Mouse (Mus musculus) gastrocnemius, adult 18-20 months (tissue): ENCODE results near the gene Frk. TPM values are rescaled to one million over a fixed set of nuclear protein-coding genes. Genes with fewer than 3 reads are reported as not detected.
"Not testable (repeated sequence)": the region's sequence is repeated elsewhere in the genome, so short reads cannot be mapped to it uniquely, and the experiment has no call there.

Source experiments
- DNase-seq: peaks from one replicate; pipeline ENCODE4 v3.0.0; 2021; ENCODE audit warnings: low spot score
- long read RNA-seq, 2 experiments: library from polyadenylated mRNA; stranded (forward); transcript quantifications; one replicate each; pipeline ENCODE4 v2.0.0; 2021
- total RNA-seq, 2 experiments: library from RNA; stranded (reverse); gene quantifications; 2 replicates each; pipeline ENCODE4 v1.2.3; 2021

Gene Frk
- under 1 TPM; 0.53 to 0.69 TPM for total RNA-seq
- long read RNA-seq, experiment 1 = 0 reads
- long read RNA-seq, experiment 2 = 0 reads

DNA sequence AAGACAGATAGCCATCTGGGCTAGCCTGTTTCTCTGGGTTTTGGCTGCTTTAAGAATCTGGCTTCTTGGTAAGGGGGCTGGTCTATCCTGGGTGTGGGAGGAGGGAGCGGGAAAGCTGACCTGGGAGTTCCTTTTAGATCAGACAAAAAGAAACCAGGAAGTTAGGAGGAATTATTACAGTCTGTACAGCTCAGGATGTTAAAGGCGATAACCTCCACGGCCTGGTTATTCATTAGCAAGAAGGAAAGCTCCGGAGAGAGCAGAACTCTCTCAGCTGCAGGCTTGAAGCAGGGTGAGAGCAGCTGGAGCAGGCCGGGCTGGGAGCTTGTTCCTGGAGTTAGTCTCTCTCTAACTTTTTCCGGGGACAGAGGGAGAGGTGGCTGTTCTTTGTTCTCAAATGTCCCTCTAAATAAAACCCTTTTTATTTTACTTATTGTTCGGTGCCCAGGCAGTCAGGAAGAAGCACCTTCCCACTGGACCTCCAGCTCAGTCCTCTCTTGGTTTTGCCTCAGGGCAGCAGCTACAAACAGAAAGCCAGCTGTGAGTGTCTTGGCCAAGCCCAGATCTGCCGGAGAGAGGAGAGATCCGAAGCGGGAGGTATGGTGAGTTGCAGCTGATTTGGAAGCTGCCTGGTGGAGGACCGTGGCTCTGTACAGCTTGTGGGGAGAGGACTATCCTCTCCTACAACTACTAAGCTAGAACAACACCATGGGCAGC is at the start of gene Frk:
Gene Frk (plus strand): TSS at position 103 of the 717 bp plus-strand sequence.
- peak; percentile 4 for DNase-seq

DNA sequence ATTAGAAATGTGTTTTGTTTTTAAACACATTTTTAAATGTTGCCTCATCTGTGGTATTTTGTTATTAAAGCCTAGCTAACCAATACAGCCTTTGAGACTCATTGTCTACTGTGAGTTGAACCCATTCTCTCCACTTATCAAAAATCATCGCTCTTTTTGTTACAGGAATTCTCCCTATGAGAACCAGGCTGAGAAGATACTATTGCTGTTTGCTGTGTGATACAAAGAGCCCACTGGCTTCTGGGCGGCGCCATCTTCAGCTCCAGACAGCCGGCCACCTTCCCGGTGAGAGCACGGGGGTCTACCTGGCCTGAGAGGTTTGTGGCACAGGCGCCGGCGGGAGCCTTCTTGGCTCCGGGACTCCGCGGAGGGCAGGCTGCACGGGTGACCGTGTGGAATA is 49.0 kb upstream of the Frk start:
- not testable (repeated sequence) for DNase-seq

DNA sequence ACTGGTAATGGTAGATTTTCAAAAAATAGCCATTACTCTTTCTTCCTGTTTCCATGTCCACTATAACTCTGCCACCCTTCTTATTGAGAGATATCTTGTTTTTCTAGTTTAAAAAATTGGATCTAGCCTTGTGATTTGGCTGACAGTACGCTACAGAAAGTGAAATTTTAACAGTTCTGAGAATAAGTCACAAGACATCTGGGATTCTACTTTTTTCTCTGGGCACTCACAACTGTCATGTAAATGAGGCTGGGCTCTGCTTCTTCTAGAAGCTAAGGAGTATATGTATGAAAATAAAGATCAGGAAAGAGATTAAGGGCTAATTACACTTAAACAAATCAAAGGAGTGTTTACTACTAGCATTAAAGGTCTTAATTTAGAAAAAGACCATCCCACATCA is 33.7 kb upstream of the Frk start:
- DNase-seq = no peak

DNA sequence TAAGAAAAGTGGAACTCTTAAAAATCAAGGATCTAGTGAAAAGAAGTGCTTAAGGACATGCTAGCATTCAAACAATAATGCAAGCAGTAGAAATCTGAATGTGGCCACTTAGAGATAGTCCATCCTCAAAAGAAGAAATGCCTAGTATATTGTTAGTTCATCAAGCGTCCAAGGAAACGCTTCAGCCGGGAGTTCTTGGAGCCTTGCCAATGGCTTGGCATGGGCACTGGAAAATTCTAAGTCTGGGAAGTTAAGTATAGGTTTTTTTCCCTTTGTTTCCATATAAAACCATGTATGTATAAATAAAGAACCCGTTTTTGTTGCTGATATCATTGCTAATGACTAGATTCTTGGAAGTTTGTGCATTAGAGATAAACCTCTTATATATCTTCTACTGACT is 21.7 kb upstream of the Frk start:
- no peak for DNase-seq

DNA sequence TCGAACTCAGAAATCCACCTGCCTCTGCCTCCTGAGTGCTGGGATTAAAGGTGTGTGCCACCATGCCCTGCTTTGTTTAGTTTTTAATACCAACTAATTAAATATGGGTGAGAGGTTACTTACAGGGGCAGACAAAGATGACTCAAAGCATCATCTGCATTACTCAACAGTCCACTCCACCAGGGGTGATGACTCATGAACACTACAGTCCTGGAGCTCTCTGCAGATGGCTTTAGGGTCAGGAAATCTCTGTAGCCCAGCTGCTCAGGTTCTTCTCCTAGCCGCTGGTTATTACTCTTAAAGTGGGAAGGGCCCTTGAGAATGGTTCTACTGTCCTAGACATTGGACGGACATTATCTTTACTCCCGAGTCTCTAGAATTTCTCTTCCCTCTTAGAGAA is 18.9 kb upstream of the Frk start:
- no peak for DNase-seq

- DNase-seq = no peak
These were observed 14.2 kb upstream of the Frk start for GRCm38 (mm10) chr10:34469037-34469436.

GRCm38 (mm10) chr10:34479942-34480455 is 3.2 kb upstream of the Frk start:
- DNase-seq = no peak

DNA sequence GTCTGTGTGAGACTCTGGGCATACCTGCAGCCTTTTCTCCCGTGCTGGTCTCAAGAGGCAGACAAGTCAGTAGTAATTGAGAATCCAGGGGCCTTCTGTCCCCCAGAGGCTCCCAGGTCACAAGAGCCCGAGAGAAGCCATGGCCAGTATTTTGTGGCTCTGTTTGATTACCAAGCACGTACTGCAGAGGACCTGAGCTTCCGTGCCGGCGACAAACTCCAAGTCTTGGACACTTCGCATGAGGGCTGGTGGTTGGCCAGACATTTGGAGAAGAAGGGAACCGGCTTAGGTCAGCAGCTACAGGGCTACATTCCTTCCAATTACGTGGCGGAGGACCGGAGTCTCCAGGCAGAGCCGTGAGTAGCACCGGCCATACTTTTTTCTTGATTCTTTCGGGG is 814 bp downstream of the Frk start:
- DNase-seq = peak; percentile 31

DNA sequence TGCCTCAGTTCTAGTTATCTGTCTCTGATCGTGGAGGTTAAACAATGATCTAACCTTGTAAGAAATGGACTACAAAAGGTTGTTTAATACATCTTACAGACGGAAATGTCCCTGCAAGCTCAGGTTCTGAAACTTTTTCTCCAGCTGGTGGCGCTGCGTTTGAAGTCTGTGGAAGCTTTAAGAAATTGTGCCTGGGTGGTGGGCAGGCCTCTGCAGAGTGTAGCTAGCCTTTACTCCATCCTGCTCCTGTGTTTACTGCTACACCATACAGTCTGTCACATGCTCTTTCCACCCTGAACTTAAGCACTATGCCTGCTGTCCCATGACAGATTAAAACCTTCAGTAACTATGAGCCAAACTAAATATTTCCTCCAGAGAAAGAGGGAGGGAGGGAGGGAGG is 1.9 kb downstream of the Frk start:
- no peak for DNase-seq

- no peak for DNase-seq
These were observed 24.6 kb downstream of the Frk start for GRCm38 (mm10) chr10:34507807-34508206.

- no peak for DNase-seq
These were observed 25.4 kb downstream of the Frk start for GRCm38 (mm10) chr10:34508593-34508992.

DNA sequence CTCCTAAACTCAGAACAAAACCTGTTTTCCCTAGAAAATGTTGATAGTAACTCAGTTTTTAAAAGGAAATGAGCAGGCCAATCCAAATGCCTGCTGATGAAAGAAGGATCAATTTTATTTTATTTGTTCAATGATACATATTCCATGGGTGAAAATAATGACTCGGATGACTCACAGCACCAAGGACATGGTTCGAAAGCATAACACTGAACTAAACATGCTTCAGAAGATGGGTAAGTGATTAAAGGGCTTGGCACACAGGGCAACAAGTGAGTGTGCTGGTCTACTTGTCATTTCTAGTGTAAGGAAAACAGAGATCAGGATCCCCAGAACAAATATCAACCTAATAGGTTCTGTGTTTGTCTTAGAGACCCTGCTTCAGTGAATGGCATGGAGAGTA is 26.1 kb downstream of the Frk start:
- no peak for DNase-seq

DNA sequence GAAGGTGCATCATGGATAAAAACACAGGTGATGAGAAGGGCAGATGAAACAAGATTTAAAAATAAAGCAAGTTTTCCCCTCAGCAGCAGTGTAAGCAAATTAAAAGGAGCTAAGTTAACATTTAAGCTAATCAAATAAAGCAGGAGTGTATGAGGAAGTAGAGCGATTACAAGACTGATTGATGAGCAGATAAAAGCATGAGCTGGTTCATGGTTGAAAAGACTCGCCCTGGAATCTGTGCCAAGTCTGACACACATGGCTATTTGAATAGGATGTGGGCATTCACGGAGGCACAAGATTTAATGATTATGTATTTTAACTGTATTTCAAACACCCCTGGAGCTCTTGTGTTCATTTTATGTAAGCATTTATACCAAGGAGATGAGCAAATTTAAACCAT is 28.0 kb downstream of the Frk start:
- no peak for DNase-seq

DNA sequence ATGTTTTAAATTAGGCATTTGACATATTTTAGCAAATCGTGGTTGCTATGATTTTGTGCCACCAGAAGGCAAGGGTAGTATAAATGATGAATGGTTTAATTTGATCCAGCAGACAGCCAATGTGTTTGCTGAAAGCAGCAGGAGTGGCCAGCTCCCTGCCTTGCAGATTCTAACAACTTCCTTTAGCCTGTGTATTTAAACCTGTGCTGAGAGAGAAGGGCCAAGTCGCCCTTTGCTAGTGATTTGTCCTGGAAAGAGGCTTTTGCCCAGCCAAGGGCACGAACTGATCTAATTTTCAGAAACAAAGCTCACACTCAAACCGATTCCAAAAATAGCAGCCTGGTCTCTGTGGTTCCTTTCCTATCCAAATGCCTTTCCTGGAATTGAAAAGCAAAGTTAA is 29.4 kb downstream of the Frk start:
- DNase-seq = no peak

DNA sequence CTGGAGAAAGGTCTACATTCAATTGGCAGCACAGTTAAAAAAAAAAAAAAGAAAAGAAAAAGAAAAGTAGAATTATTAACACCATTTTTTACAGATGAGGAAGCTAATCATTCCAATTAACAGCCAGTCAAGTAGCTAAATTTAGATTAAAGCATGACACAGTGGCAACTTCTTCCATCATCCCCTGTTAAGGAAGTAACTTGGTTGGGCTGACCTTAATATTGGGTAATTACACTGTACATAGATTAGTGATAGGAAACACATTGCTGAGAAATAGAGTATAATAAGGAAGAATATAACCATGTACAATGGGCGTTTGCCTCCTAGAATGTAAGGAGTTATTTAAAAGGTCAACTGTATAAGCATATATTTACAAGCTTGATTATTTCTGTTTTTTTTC is 42.4 kb downstream of the Frk start:
- DNase-seq = no peak

- no peak for DNase-seq
These were observed 48.6 kb downstream of the Frk start for GRCm38 (mm10) chr10:34531766-34532165.

- DNase-seq = no peak
These were observed 49.3 kb downstream of the Frk start for GRCm38 (mm10) chr10:34532507-34532906.

GRCm38 (mm10) chr10:34540687-34541086 is 57.5 kb downstream of the Frk start:
- DNase-seq = no peak

GRCm38 (mm10) chr10:34541717-34542490 is 58.7 kb downstream of the Frk start:
- DNase-seq = no peak

- DNase-seq = no peak
These were observed 67.4 kb downstream of the Frk start for GRCm38 (mm10) chr10:34550612-34551011.

DNA sequence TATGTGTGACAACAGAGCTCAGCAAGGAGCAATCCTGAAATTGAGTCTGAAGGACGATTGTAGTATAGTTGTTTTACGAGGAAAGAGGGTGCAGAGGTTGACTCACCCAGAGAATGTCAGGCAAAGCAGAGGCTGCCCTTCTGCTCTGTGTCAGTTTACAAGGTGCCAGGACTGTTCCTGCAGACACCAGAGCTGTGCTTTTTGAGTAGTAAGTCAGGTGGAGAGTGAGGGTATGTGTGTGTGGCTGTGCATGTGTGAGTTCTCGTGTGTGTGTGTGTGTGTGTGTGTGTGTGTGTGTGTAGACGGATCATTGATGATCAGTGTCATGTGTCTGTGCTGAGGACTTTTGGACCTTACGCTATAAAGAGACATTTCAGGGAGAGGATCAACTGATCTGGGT is 68.4 kb downstream of the Frk start:
- DNase-seq = no peak

DNA sequence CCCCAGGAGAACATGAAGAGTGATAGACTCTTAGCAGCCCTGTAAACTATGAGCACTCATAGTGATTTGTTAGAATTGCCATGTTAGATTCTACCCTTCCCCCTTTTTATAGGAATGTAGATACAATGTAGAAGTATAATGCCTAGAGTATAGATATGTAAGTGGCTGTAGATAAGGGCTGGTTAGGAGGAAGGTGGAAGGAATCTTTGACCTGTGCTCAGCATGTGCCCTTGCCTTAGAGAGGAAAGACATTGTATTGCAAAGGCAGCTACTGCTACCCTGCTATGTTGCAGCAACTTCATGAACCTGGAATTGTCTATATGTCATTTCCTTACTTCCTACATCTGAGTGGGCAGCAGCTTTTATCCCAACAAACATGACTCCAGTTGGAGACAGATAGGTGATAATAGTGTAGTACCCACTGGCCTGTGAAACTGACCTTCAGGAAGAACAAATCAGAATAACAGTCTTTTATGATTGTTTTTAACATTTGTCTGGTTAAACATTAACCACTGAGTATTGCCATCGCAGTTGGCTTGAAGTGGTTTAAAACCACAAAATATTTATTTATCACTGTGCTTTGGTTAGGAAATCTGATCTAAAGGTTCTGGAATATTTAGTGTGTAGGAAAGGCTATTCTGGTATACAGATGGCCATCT is 80.4 kb downstream of the Frk start:
- no peak for DNase-seq
